Mouse (Mus musculus) induced T-regulatory cell, adult 2 months (primary cell): ENCODE results near the gene Ccdc96.

Experiments used
- DNase-seq: peaks from one replicate; pipeline ENCODE4 v3.0.0-alpha.2; 2012; ENCODE audit warnings: low read depth

Gene Ccdc96

DNA sequence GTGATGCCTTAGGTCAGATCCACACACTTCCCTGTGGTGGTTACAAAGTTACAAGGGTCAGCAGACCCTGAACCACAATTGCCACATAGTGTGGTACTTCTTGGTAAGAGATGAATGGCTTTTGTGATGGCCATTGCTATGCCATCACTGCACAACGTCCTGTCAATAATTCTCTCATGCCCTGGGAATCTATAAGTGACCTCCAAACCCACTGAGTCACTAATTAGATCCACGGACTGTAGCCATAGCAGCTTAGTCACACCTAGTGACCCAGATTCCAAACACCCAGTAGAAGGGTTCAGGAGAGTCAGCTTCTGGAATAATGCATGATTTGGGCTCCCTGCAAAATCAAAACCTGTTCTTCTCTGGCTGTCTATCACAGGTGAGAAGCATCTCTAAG lies 40.8 kb downstream of the Ccdc96 start:
- DNase-seq, result no peak

DNA sequence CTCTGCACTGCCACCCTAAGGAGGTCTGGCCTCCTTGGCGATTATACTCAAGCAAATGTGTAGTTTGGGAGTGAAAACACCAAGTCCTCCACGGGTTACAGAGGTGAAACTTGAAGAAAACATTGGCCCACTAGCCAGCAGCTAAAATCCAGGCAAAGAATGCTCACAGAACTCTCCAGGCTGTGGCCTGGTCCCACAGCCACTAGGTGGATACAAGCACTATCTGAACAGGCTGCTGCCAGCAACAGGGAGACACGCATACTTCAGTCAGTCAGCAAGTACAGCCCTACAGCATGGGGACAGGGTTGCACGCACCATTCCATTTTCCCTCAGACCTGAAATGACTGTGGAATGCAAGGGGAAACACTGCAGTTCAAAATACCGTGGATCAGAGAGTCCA lies 41.9 kb downstream of the Ccdc96 start:
- no peak for DNase-seq

DNA sequence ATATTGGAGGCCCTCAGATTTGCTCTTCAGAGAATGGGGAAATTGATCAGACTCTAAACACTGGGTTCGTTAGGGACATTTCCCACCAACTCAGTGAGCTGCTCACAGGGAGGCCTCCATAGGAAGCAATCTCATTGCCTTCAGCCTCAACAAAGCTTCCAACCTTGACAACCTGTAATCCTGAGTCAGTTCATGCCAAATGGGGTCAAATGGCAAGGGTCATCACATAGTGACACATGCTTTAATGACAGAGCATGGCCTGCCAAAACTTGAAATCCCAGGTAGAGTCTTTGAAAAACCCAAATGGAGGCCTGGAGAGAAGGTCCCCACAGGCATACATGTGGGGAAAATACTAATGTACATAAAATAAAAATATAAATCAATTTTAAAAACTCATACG lies 42.5 kb downstream of the Ccdc96 start:
- DNase-seq, result no peak

DNA sequence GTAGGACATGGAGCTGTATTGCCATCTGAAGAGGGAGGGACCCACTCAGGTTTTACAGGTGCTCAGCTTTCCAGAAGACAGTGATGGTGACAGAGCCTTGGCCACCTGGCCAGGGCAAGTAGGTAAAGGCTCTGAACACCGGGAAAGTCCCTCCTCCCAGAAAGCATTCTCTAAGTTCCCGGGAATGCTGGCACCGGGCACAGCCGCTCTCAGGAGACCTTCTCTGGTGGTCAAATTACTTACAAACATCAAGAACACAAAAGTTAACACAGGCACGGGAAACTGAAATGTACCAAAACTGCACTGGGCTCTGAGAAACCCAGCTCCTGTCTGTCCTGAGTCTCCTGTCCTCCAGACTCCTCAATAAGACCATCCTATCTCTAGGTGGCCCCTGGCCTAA lies 45.3 kb downstream of the Ccdc96 start:
- DNase-seq, result no peak

DNA sequence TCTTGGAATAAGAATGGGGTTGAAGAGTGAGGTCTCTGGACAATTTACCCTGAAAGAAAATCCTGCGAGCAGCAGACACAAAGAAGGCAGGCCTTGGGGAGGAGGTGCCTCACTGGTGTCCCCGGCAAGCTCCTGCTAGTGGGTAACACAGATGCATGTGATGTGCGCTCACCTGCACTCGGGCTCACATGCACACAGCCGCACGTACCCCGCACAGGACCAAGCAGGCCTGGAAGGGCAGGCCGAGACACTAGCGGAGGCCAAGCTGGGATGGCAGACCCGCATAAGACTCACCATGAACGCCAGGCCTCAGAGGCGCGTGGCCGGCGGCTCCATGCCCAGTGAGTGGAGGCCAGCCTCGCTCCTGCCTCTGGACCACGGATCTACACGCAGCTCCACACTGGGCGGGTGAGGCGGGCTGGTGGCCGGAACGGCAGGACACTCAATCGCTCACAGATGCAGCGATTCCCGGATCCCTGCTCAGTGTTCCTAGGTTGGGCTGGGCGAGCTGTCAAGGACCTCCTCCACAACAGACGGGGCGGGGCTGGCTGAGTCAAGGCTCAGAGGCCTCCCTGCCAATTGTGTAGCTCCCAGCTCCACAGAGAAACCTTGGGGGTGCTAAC lies 45.9 kb downstream of the Ccdc96 start:
- peak; percentile 63 for DNase-seq

DNA sequence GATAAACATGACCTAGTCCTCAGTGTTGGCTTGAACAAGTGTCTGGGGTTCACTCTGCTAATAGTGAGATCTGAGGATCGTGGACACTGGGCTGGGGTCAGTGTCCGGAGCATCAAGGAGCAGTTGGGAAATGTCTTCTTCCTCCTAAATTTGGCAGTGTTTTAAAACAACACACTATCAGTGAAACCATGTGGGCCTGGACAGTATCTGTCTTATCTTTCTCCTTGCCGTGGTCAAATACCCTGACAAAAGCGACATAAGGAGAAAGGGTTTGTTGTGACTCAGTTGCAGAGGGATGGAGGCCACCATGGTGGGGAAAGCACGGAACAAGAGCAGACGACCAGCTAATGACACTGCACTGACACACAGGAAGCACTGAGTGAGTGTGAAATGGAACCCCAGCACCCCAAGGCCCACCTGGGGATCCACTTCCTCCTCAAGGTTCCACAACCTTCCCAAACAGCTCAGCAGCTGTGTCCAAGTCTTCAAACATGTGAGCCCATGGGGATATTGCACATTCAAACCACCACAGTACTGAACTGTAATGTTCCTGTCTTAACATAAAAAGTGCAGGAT lies 50.2 kb downstream of the Ccdc96 start:
- DNase-seq, result no peak

DNA sequence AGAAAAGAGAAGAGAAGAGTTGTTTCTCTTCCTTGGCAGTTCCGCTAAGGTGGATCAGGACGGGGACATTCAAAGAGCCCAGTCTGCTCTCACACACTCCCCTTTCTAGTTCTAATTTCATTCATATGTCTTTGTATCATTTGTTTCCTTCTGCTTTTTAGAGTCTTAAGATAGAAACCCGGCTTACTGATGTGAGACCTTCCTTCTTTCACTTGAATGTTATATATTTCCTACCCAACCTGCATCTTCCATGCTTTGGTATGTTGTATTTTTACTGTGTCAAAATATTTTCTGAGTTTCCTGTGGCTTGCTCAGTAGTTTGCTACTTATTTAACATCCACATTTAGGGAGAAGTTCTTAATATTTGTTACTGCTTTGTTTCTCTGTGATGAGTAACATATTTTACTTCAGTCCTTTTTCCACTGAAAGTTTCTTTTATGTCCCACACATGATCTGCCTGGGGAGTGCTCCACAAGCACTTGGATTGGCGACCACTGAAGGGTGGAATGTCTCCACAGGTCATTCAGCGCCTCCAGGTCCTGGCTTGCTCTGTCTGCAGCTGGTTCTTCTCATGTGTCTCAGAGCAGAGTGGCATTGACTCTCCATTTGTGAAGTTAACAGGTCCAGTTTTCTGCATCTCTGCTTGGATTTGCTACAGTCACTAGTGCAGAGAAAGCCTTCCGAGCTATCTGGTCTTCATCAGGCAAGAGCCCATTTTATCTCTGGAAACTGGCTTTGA lies 51.2 kb downstream of the Ccdc96 start:
- no peak for DNase-seq

DNA sequence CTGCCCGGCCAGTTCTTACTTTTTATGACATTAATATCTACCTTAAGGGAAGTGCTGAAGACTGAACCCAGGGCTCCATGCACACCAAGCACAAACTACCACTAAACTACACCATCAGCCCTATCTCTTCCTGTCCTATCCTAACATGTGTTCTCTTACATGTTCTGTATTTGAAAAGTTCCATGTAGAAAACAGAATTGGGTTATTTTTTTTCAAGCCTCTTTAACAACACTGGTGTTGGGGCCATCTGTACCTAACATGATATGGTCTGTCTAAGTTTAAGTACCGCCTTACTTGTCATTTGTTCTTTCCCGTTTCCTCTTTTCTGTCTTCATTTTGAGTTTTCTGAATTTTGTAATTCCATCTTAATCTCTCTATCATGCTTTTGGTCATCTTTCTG lies 52.0 kb downstream of the Ccdc96 start:
- no peak for DNase-seq
